Mouse (Mus musculus) thymus, postnatal 36 days (tissue): ENCODE data around the gene Naa60.
A peak's percentile ranks its signal among the peaks of the same experiment; 100 is the strongest.
"Not testable (repeated sequence)": the region's sequence is repeated elsewhere in the genome, so short reads cannot be mapped to it uniquely, and the experiment has no call there.

Experiments used
- DNase-seq, 2 experiments: peaks; one replicate each; pipeline ENCODE4 v3.0.0; 2022; ENCODE audit warnings: mixed read lengths in 2 of 2

The Naa60 gene

DNA sequence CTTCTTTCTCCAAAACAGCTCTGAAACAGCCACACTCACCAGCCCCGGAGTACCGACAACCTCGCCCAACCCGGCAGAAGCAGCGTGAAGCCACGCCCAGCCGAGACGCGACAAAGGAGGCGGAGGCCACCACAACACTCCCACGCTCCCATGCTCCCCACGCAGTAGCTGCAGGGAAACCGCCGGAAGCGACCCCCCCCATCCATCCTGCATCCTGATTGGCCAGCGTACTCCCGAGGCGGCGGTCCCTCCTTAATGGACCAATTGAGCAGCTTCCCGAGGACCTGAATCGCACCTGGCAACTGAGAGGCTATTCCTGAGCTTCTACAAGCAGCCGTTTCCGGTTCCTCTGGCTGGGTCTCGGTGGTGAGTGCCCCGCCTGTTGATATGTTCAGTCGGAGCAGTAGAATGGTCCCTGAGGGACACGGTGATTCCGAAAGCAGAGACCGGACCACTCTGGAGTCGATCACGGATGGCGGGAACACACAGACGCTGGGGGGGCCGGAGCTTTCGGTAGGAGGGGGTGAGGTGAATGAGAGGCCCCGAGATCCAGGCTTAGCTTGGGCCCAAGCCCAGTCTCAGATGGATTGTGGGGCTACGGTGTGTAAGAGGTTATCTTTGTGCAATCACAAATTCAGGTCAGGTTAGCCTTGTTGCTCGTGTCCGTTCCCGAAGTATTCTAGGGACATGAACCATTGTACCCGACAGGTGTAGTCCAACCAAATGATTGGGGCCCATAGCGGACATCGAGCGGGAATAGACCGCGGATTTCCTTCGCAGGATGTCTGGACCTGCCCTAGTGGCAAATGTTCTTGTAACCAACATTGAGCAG is at the start of gene Naa60:
Naa60 (plus strand) TSS at position 160 of the 832 bp plus-strand sequence.
- peak; percentile 92 to 95 for DNase-seq

GRCm38 (mm10) chr16:3828021-3828420 is 44.2 kb upstream of the Naa60 start:
- no peak for DNase-seq

DNA sequence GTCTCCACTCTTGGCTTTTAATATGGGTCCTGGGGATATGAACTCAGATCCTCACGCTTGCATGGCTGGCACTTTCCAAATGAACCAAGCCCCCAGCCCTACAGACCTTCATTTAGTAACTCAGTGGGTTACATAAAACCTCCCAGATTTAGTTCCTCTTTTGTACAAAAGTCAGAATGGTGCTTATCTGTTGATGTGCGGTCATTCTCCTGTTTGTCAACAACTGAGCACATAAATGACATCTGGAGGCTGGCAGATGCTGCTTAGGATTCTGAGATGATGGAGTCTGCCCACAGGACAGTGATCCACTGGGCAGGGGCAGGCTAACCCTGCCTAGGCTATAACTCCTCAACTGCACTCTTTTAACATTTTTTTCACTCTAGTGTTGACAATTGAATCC is 42.4 kb upstream of the Naa60 start:
- no peak for DNase-seq

GRCm38 (mm10) chr16:3830588-3831109 is 41.5 kb upstream of the Naa60 start, which contains the start of gene Olfr15:
TSS of gene Olfr15 (plus strand) at chr16:3830878.
- no peak for DNase-seq

DNA sequence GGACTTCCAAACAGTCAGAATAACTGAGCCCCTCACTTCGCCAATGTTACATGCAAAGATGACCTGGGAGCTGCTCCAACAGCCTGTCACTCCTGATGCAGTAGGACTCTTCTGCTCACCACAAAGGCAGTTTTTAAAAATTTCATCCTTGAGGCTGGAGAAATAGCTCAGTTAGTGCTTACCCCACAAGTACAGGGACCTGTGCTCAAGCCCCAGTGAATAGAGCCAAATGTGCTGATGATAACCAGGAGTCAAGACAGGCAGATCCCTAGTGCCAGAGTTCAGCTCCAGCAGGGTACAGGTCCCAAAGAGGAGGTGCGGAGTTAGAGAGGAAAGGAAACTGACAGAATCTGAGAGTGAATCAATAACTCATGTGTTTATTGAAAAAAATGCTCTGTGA is 36.7 kb upstream of the Naa60 start:
- no peak for DNase-seq

DNA sequence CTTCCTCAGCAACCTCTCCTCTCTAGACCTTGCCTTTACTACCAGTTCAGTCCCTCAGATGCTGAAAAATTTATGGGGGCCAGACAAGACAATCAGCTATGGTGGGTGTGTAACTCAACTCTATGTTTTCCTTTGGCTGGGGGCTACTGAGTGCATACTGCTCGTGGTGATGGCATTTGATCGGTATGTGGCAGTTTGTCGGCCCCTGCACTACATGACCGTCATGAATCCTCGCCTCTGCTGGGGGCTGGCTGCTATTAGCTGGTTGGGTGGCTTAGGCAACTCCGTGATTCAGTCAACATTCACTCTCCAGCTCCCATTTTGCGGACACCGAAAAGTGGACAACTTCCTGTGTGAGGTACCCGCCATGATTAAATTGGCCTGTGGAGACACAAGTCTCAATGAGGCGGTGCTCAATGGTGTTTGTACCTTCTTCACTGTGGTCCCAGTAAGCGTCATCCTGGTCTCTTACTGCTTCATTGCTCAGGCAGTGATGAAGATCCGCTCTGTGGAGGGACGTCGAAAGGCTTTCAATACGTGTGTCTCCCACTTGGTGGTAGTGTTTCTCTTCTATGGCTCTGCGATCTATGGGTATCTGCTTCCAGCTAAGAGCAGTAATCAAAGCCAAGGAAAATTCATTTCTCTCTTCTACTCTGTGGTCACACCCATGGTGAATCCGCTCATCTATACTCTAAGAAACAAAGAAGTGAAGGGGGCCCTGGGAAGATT is 32.9 kb upstream of the Naa60 start:
- DNase-seq: no peak

DNA sequence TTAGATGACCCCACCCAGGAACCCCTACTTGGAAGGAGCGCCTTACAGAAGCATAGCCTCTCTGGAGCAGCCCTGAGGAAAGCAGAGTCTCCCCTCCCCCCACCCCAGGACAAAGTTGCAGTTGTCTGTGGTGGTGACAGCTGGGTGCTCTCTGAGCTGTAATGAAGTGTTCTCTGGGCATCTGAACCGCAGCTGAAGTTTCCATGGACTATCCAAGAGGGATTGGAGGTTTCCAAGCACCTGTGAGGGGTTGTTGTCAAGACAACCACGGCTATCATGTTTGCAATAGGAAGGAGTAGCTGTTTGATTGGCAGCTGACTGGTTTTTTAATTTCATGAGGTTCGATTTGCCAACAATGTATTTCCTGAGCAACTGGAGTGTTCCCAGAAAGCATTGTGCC is 29.2 kb upstream of the Naa60 start:
- DNase-seq: no peak

DNA sequence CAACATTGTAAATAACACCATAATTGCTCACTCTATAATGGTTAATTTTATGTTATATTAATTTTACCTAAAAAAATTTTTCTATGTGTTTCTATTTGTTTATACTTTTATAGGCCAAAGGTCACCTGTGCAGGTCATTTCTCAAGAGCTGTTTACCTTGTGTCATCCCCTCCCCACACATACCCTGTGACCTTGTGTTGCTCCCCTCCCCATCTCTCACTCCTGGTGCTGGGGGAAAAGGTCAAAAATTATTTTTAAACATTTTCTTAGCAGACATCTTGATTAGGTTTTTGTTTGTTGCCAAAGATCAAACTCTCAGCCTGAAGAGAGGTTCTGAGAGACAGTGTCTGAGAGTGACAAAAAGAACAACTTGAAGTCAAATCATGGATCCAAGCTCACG is 28.4 kb upstream of the Naa60 start:
- no peak for DNase-seq

DNA sequence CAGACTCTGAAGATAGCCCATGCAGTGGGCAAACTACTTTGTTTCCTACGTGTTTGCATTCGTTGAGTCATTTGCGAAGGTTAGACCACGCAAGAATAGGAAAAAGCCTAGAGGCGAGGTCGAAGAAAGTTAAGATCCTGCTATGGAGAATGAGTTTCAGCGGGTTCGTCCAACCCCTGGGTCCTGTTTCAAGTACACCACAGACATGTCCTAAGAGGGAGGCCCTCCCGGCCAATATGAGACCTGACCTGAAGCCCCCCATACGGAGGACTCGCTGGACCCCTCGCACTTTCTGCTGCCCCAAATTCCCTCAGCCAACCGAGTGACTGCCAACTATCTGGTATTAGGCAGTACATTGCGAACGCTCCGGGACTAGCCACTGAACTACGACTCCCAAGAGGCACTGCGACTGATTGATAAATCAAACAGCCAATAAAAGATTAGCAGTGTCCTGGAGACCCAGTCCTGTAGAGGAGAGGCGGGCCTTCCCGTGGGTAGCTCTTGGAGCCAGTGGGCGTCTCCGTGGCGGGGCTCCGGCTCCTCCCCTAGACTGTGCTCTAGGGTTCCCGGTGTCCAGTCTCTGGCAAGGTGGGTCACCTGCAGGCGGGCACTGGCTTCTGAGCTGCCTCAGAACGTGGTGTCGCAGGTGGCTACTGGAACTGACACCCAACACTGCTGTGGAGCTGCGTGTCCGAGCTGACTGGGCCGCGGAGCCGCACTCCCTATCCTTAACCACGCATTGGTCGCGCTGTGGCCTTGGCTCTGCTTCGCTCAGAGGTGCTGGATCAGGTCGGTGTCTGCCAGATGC is 25.3 kb upstream of the Naa60 start, which contains the start of gene Zfp174:
Zfp174 (plus strand) TSS at position 558 of the 808 bp plus-strand sequence.
- DNase-seq: peak; percentile 87 to 92

GRCm38 (mm10) chr16:3847871-3848270 is 24.3 kb upstream of the Naa60 start:
- DNase-seq: no peak

DNA sequence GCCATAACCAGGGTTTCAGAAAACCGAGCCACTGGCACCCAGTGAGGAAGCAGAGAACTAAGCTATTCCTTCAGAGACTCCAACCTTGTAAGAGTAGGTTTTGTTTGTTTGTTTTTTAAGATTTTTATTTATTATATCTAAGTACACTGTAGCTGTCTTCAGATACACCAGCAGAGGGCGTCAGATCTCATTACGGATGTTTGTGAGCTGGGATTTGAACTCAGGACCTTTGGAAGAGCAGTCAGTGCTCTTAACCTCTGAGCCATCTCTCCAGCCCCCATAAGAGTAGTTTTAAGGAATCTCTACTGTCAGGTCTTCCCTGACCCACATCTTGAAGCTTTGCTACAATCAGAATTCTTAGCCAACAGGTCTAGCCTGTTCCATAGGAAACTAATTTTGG is 23.8 kb upstream of the Naa60 start:
- DNase-seq: no peak

DNA sequence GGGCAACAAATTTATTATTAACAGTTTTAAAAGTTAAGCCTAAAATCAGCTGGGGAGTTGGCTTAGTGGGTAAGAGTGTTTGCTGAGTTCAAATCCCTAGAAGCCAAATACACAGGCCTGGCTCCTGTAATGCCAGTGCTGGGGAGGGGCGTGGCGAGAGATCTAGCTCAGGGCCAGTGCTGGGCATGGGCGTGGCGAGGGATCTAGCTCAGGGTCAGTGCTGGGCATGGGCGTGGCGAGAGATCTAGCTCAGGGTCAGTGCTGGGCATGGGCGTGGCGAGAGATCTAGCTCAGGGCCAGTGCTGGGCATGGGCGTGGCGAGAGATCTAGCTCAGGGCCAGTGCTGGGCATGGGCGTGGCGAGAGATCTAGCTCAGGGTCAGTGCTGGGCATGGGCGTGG is 20.9 kb upstream of the Naa60 start:
- DNase-seq: not testable (repeated sequence)

- no peak for DNase-seq
Observed at GRCm38 (mm10) chr16:3852586-3852985, 19.6 kb upstream of the Naa60 start.

DNA sequence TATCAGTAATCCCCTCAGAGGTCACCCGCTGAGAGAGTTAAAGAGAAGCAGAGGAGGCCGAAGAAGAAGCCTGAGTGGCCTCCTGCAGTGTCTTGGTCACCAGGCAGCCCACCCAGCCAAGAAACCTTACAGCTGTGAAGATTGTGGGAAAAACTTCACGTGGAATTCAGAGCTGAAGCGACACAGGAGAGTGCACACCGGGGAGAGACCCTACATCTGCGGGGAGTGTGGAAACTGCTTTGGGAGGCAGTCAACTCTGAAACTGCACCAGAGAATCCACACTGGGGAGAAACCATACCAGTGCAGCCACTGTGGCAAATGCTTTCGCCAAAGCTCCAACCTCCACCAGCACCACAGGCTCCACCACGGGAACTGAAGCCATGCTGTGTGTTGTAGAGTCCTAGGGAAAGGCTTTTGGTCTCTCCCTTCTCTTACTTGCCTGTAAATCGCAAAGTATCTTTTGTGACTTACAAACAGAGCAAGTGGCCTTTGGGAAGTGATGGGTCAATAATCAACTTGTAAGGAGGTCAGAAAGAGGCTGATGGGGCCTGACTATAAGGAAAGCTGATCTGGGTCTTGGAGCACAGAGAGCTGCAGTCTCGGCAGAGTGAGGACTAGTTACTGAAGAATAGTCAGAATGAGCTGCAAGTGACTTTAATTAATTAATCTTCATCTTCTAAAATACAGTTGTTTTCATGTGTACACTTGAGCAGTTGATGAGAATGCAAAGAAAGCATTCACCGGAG is 17.6 kb upstream of the Naa60 start:
- no peak for DNase-seq

GRCm38 (mm10) chr16:3855776-3856175 is 16.4 kb upstream of the Naa60 start:
- no peak for DNase-seq

GRCm38 (mm10) chr16:3859254-3859653 is 12.9 kb upstream of the Naa60 start:
- no peak for DNase-seq

GRCm38 (mm10) chr16:3871815-3872214 is 360 bp upstream of the Naa60 start:
- DNase-seq: no peak

- DNase-seq: no peak
Observed at GRCm38 (mm10) chr16:3876346-3876745, 4.2 kb downstream of the Naa60 start.

GRCm38 (mm10) chr16:3884201-3885064 is 12.3 kb downstream of the Naa60 start, which contains the start of the genes Zfp597 and Gm20695:
TSS of gene Zfp597 (minus strand) at chr16:3884561.
TSS of gene Gm20695 (plus strand) at chr16:3884648.
- peak; percentile 94 to 95 for DNase-seq

DNA sequence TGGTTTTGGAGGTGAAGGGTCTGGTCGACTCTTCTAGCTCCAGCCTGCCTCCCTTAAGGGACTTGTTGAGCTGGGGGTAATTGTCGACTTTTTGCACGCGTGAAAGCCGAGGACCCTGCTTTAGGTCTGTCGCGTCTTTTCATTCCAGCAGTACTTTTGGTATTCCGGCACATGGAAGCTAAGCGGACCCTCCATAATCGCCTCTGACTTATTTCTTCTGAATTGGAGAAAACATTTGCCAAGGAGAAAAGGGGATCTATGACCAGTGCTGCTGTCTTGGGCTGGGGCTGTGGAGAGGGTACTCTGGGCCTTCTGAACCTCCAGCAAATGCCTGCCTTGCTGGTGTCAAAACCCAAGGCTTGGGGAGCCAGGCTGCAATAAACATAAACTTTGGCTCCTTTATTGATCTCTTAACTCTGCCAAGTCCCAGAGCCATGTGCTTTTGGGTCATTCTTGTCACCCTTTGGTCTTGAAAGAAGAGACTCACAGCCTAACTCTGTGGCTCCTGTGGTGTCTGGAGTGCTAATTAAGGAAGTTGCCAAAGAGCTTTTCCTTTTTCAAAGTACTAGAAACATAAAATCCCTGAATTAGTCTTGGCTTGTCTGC is 13.0 kb downstream of the Naa60 start:
- DNase-seq: no peak
